Mouse (Mus musculus) testis, adult 2 months (tissue): Measurements from ENCODE around the gene Adam12.

Source experiments
- CTCF ChIP-seq: fragments of 200-500 bp; IDR thresholded peaks from 2 replicates; pipeline ENCODE4 v1.5.1; 2012; ENCODE audit warnings: low read depth, mild to moderate bottlenecking, inconsistent platforms, low read length, moderate library complexity; ENCODE audit not compliant: control insufficient read depth, insufficient read depth, insufficient replicate concordance
- POLR2A ChIP-seq: fragments of 200-500 bp; IDR thresholded peaks from 2 replicates; pipeline ENCODE4 v1.6.1; 2012; ENCODE audit warnings: low read depth, mild to moderate bottlenecking, inconsistent platforms, low read length, moderate library complexity; ENCODE audit not compliant: control insufficient read depth

GRCm38 (mm10) chr7:133848180-133848579 lies 383.8 kb downstream of the Adam12 start:
- TF ChIP-seq CTCF = no peak
- TF ChIP-seq POLR2A = no peak
